ENCODE assay signal across 12 mouse cellular contexts in the genomic region with DNA sequence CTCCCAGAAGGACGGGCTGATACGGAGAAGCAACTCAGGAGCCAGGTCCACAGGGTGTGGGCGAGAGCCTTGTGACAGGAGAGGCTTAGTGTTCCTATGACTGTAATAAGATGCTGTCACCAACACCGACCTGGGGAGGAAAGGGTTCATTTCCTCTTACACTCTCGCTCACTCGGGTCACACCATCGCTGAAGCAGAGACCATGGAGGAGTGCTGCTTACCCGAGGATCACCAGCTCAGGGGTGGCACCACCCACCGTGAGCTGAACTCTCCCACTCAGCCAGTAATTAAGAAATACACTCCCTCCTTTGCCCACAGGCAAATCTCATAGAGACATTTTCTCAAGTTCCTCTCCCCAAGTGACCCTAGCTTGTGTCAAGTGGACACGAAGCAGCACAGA. TPM values are rescaled to one million over a fixed set of nuclear protein-coding genes. Genes with fewer than 3 reads are reported as not detected.
DNase-seq lines count a peak whose midpoint lies in the region; ATAC-seq lines count a peak whose summit lies in the region.
"Had no signal": no experiment of that assay in that cellular context is flagged by ENCODE, and none has a peak within 500 bp of the region (broad histone marks: within the 10 kb centered on the region; RNA-seq: fewer than 3 reads in every experiment).

No protein-coding gene starts in this region.

- peak overlapping the region; percentile 2; the same call in 1 of the 2 replicates for H3K4me3 ChIP-seq in kidney, embryonic 15.5 days (replicated peaks)
- H3K4me3 ChIP-seq in hindbrain, embryonic 11.5 days (ENCODE audit: low read depth, low read length): no peak overlapping the region
- H3K4me3 ChIP-seq in hindbrain, embryonic 14.5 days (replicated peaks; ENCODE audit: low read length): no peak overlapping the region
- no peak overlapping the region for H3K4me3 ChIP-seq in midbrain, embryonic 16.5 days (ENCODE audit: low read depth, low read length)

- 23% methylated on average over 10 of the region's 10 CpGs for WGBS in kidney, embryonic 15.5 days
- 59% methylated on average over 10 of the region's 10 CpGs for WGBS in hindbrain, embryonic 11.5 days
- 50% methylated on average over 10 of the region's 10 CpGs for WGBS in hindbrain, embryonic 14.5 days
- 48% methylated on average over 10 of the region's 10 CpGs for WGBS in midbrain, embryonic 16.5 days

- peaks cover 100% of the 10 kb centered on the region for H3K4me1 ChIP-seq in kidney, embryonic 15.5 days
- peaks cover 48% of the 10 kb centered on the region for H3K4me1 ChIP-seq in hindbrain, embryonic 11.5 days (replicated peaks; ENCODE audit: control insufficient read depth, insufficient read depth, low read length)
- peaks cover 78% of the 10 kb centered on the region for H3K4me1 ChIP-seq in hindbrain, embryonic 14.5 days (replicated peaks; ENCODE audit: control insufficient read depth, insufficient read depth, low read length)
- H3K4me1 ChIP-seq in midbrain, embryonic 16.5 days (ENCODE audit: control insufficient read depth, insufficient read depth, low read length): peaks cover 78% of the 10 kb centered on the region

- H3K36me3 ChIP-seq in kidney, embryonic 15.5 days: no peaks in the 10 kb centered on the region
- no peaks in the 10 kb centered on the region for H3K36me3 ChIP-seq in hindbrain, embryonic 11.5 days (ENCODE audit: control insufficient read depth, insufficient read depth, low read length)
- H3K36me3 ChIP-seq in hindbrain, embryonic 14.5 days (replicated peaks; ENCODE audit: control insufficient read depth, insufficient read depth): no peaks in the 10 kb centered on the region
- H3K36me3 ChIP-seq in midbrain, embryonic 16.5 days (ENCODE audit: control insufficient read depth, insufficient read depth, low read length): no peaks in the 10 kb centered on the region

- H3K9ac ChIP-seq in kidney, embryonic 15.5 days: no peak overlapping the region
- no peak overlapping the region for H3K9ac ChIP-seq in hindbrain, embryonic 11.5 days (ENCODE audit: low read depth, low read length)
- H3K9ac ChIP-seq in hindbrain, embryonic 14.5 days: 0 out of 2 replicates have a peak overlapping the region, but pooled peaks have one; percentile 8
- no peak overlapping the region for H3K9ac ChIP-seq in midbrain, embryonic 16.5 days (ENCODE audit: low read depth, low read length)
- H3K9ac ChIP-seq: lung, embryonic 14.5 days had no signal

- no peaks in the 10 kb centered on the region for H3K27me3 ChIP-seq in kidney, embryonic 15.5 days
- H3K27me3 ChIP-seq in hindbrain, embryonic 11.5 days (ENCODE audit: control insufficient read depth, insufficient read depth, low read length): 0 out of 2 replicates have a peak, but pooled peaks cover 2% of the 10 kb centered on the region
- H3K27me3 ChIP-seq in hindbrain, embryonic 14.5 days (ENCODE audit: control insufficient read depth, insufficient read depth, low read length): no peaks in the 10 kb centered on the region
- H3K27me3 ChIP-seq in midbrain, embryonic 16.5 days (ENCODE audit: control insufficient read depth, insufficient read depth, low read depth, low read length): no peaks in the 10 kb centered on the region

- no peak for DNase-seq in kidney, adult 11 months
- no peak for DNase-seq in hindbrain, embryonic 11.5 days (ENCODE audit: low spot score)
- DNase-seq in hindbrain, embryonic 14.5 days (ENCODE audit: low spot score): no peak
- DNase-seq in layer of hippocampus, postnatal 14 days (ENCODE audit: low spot score in 2 of 2): no peak
- DNase-seq: cerebellum, adult 9-11 months; gastrocnemius, postnatal 25 days had no signal

- ATAC-seq in kidney, embryonic 15.5 days (replicated peaks; ENCODE audit: low FRiP score): peak; percentile 36
- no peak for ATAC-seq in hindbrain, embryonic 11.5 days (ENCODE audit: low FRiP score)
- no peak for ATAC-seq in hindbrain, embryonic 14.5 days (ENCODE audit: low FRiP score)
- no peak for ATAC-seq in midbrain, embryonic 16.5 days
- ATAC-seq in megakaryocyte, adult 5-6 weeks (ENCODE audit: poor library complexity, severe bottlenecking): no peak

- no peaks in the 10 kb centered on the region for H3K9me3 ChIP-seq in kidney, embryonic 15.5 days (replicated peaks)
- no peaks in the 10 kb centered on the region for H3K9me3 ChIP-seq in hindbrain, embryonic 11.5 days (ENCODE audit: control insufficient read depth, low read length)
- H3K9me3 ChIP-seq in hindbrain, embryonic 14.5 days (ENCODE audit: control insufficient read depth, low read length): no peaks in the 10 kb centered on the region
- no peaks in the 10 kb centered on the region for H3K9me3 ChIP-seq in midbrain, embryonic 16.5 days (replicated peaks; ENCODE audit: control insufficient read depth, low read length, poor library complexity, severe bottlenecking)
- H3K9me3 ChIP-seq: G1E had no signal

- H3K4me2 ChIP-seq in kidney, embryonic 15.5 days: peak overlapping the region; percentile 44
- H3K4me2 ChIP-seq in hindbrain, embryonic 11.5 days (replicated peaks; ENCODE audit: low read depth, low read length): no peak overlapping the region
- H3K4me2 ChIP-seq in hindbrain, embryonic 14.5 days (replicated peaks): no peak overlapping the region
- H3K4me2 ChIP-seq in midbrain, embryonic 16.5 days (ENCODE audit: low read length): no peak overlapping the region
- H3K4me2 ChIP-seq: heart, embryonic 11.5 days; lung, embryonic 14.5 days had no signal

- peak overlapping the region; percentile 92 for H3K27ac ChIP-seq in kidney, embryonic 15.5 days
- H3K27ac ChIP-seq in hindbrain, embryonic 11.5 days (ENCODE audit: low read depth, low read length): peak overlapping the region; percentile 55
- peak overlapping the region; percentile 62 for H3K27ac ChIP-seq in hindbrain, embryonic 14.5 days
- H3K27ac ChIP-seq in midbrain, embryonic 16.5 days (ENCODE audit: low read length): peak overlapping the region; percentile 43

RNA-seq across cellular contexts. Expression of gene Fam222a, which starts 20.6 kb away (rescaled TPM):
- 4.4 and 4.7 TPM in 2 replicates for polyA plus RNA-seq in kidney, embryonic 15.5 days (2015; fragmentation: Nextera tagmentation; extraction: Ambion mirVana)
- 4.8 and 6.5 TPM in 2 replicates for polyA plus RNA-seq in hindbrain, embryonic 11.5 days (2014; fragmentation: Nextera tagmentation; extraction: Ambion mirVana)
- 6.6 and 6.7 TPM in 2 replicates for polyA plus RNA-seq in hindbrain, embryonic 14.5 days (2014; fragmentation: Nextera tagmentation; extraction: Ambion mirVana)
- 5.3 and 6.0 TPM in 2 replicates for polyA plus RNA-seq in midbrain, embryonic 16.5 days (2015; fragmentation: Nextera tagmentation; extraction: Ambion mirVana)
- total RNA-seq in layer of hippocampus, postnatal 14 days (2021): 1 to 10 TPM; 7.6 to 7.8 TPM
- total RNA-seq in megakaryocyte, adult 5-6 weeks (2015): 0.16 and 0.22 TPM in 2 replicates
- 0.11 and 0.69 TPM in 2 replicates for total RNA-seq in megakaryocyte, adult 5-6 weeks (2017)
